Mouse (Mus musculus) intestine, postnatal 0 days (tissue): ENCODE data around the gene Actr1b. TPM values are rescaled to one million over a fixed set of nuclear protein-coding genes. Genes with fewer than 3 reads are reported as not detected.

Source experiments
- ATAC-seq: fragments of 200-750 bp; cut with Nextera tagmentation; 2 replicates; pipeline ENCODE4 v1.8.0; 2017; ENCODE audit warnings: mild to moderate bottlenecking, moderate TSS enrichment, moderate library complexity
- H3K27ac ChIP-seq: fragments of 300-500 bp; sonication (generic); 2 replicates; pipeline ENCODE4 v1.5.1; 2014; ENCODE audit warnings: mild to moderate bottlenecking, low read depth, low read length, moderate library complexity
- H3K27me3 ChIP-seq: fragments of 300-500 bp; sonication (generic); replicated peaks from 2 replicates; pipeline ENCODE4 v1.6.1; 2014; ENCODE audit warnings: low read length, mixed read lengths; ENCODE audit not compliant: control insufficient read depth, insufficient read depth
- H3K36me3 ChIP-seq: fragments of 300-500 bp; sonication (generic); 2 replicates; pipeline ENCODE4 v1.6.1; 2014; ENCODE audit warnings: mild to moderate bottlenecking, moderate library complexity; ENCODE audit not compliant: control insufficient read depth, insufficient read depth
- H3K4me1 ChIP-seq: fragments of 300-500 bp; sonication (generic); replicated peaks from 2 replicates; pipeline ENCODE4 v1.6.1; 2014; ENCODE audit warnings: antibody characterized with exemption, low read length, mixed read lengths; ENCODE audit not compliant: control insufficient read depth, insufficient read depth
- H3K4me2 ChIP-seq: fragments of 300-500 bp; sonication (generic); replicated peaks from 2 replicates; pipeline ENCODE4 v1.6.1; 2014; ENCODE audit warnings: low read depth, mild to moderate bottlenecking, moderate library complexity
- H3K4me3 ChIP-seq: fragments of 300-500 bp; sonication (generic); 2 replicates; pipeline ENCODE4 v1.5.1; 2014; ENCODE audit warnings: low read depth, low read length
- H3K9ac ChIP-seq: fragments of 300-500 bp; sonication (generic); 2 replicates; pipeline ENCODE4 v1.6.1; 2014; ENCODE audit warnings: mild to moderate bottlenecking, low read depth, low read length
- H3K9me3 ChIP-seq: fragments of 300-500 bp; sonication (generic); 2 replicates; pipeline ENCODE4 v1.6.1; 2016; ENCODE audit warnings: mixed run types; ENCODE audit not compliant: control insufficient read depth
- CTCF ChIP-seq: sonication (generic); IDR thresholded peaks from 2 replicates; pipeline ENCODE4 v1.5.1; 2016; ENCODE audit warnings: low read depth, mild to moderate bottlenecking, control low read depth, antibody characterized with exemption, moderate library complexity
- WGBS: fragments of 180-500 bp; shearing (Covaris S2); extraction: QIAGEN DNeasy Blood & Tissue Kit; methylation state at CpG from one replicate; pipeline ENCODE4 v1.1.7; 2014; 5-methylcytosine and 5-hydroxymethylcytosine counted together
- polyA plus RNA-seq: library from polyadenylated mRNA; unstranded; fragments of >200 nt; fragmentation: Nextera tagmentation; extraction: Ambion mirVana; gene quantifications from 2 replicates; pipeline ENCODE4 v1.2.1, GENCODE M21; 2015

The Actr1b gene
- polyA plus RNA-seq, 1 experiment from 2014 or later = 57.0 TPM

- Histone ChIP-seq H3K4me1 (no peaks in the 10 kb centered on the region), H3K27me3 (no peaks in the 10 kb centered on the region), H3K4me3 (no peak overlapping the region), H3K36me3 (no peaks in the 10 kb centered on the region), H3K4me2 (no peak overlapping the region), H3K9ac (no peak overlapping the region), H3K9me3 (no peaks in the 10 kb centered on the region), H3K27ac (no peak overlapping the region)
- no peak for ATAC-seq
- WGBS = 74% methylated on average over 6 of the region's 6 CpGs
- no peak for TF ChIP-seq CTCF
Observed at GRCm38 (mm10) chr1:36753932-36754675, 39.9 kb upstream of the Actr1b start.

- H3K9me3 ChIP-seq = no peaks in the 10 kb centered on the region
- TF ChIP-seq CTCF = peak; percentile 69
- H3K4me3 ChIP-seq = no peak overlapping the region
- no peaks in the 10 kb centered on the region for H3K36me3 ChIP-seq
- no peaks in the 10 kb centered on the region for H3K4me1 ChIP-seq
- H3K4me2 ChIP-seq = no peak overlapping the region
- H3K27me3 ChIP-seq = no peaks in the 10 kb centered on the region; the same call in 1 of the 2 replicates
- no peak overlapping the region for H3K27ac ChIP-seq
- WGBS = 43% methylated on average over 15 of the region's 15 CpGs
- no peak for ATAC-seq
- no peak overlapping the region for H3K9ac ChIP-seq
Observed at GRCm38 (mm10) chr1:36746452-36746851, 32.2 kb upstream of the Actr1b start.

- H3K4me2 ChIP-seq = no peak overlapping the region
- no peak overlapping the region for H3K4me3 ChIP-seq
- no peaks in the 10 kb centered on the region for H3K4me1 ChIP-seq
- H3K36me3 ChIP-seq = no peaks in the 10 kb centered on the region
- no peak overlapping the region for H3K9ac ChIP-seq
- H3K9me3 ChIP-seq = no peaks in the 10 kb centered on the region
- WGBS = 66% methylated on average over 4 of the region's 4 CpGs
- no peak for TF ChIP-seq CTCF
- H3K27ac ChIP-seq = no peak overlapping the region
- no peak for ATAC-seq
- peaks cover 3% of the 10 kb centered on the region for H3K27me3 ChIP-seq
Observed at GRCm38 (mm10) chr1:36745661-36746060, 31.4 kb upstream of the Actr1b start.

GRCm38 (mm10) chr1:36744268-36744944, 30.2 kb upstream of the Actr1b start:
- Histone ChIP-seq H3K4me1 (no peaks in the 10 kb centered on the region), H3K4me2 (peak overlapping the region; percentile 18; the same call in 1 of the 2 replicates), H3K27ac (no peak overlapping the region), H3K9me3 (no peaks in the 10 kb centered on the region), H3K36me3 (no peaks in the 10 kb centered on the region), H3K9ac (no peak overlapping the region), H3K27me3 (peaks cover 4% of the 10 kb centered on the region), H3K4me3 (no peak overlapping the region)
- TF ChIP-seq CTCF = peak; percentile 85
- WGBS = 19% methylated on average over 17 of the region's 17 CpGs
- peak; percentile 28; the same call in 1 of the 2 replicates for ATAC-seq

GRCm38 (mm10) chr1:36743046-36743445, 28.8 kb upstream of the Actr1b start:
- no peak for ATAC-seq

GRCm38 (mm10) chr1:36739231-36739630, 25.0 kb upstream of the Actr1b start:
- ATAC-seq = no peak
- Histone ChIP-seq H3K36me3 (no peaks in the 10 kb centered on the region), H3K9me3 (no peaks in the 10 kb centered on the region), H3K9ac (no peak overlapping the region), H3K4me1 (no peaks in the 10 kb centered on the region), H3K27ac (no peak overlapping the region), H3K4me3 (no peak overlapping the region), H3K4me2 (no peak overlapping the region), H3K27me3 (peaks cover 4% of the 10 kb centered on the region; the same call in 1 of the 2 replicates)
- WGBS = 59% methylated on average over 5 of the region's 5 CpGs
- no peak for TF ChIP-seq CTCF

More at GRCm38 (mm10) chr1:36743046-36743445, 28.8 kb upstream of the Actr1b start:
- no peak overlapping the region for H3K4me3 ChIP-seq
- H3K4me1 ChIP-seq = no peaks in the 10 kb centered on the region
- H3K36me3 ChIP-seq = no peaks in the 10 kb centered on the region
- no peak for TF ChIP-seq CTCF
- no peak overlapping the region for H3K4me2 ChIP-seq
- H3K9me3 ChIP-seq = no peaks in the 10 kb centered on the region
- 81% methylated on average over 9 of the region's 9 CpGs for WGBS
- peaks cover 4% of the 10 kb centered on the region for H3K27me3 ChIP-seq
- no peak overlapping the region for H3K27ac ChIP-seq
- no peak overlapping the region for H3K9ac ChIP-seq
